Mouse (Mus musculus) heart, postnatal 0 days (tissue): ENCODE results near the gene Pdzd2. TPM values are rescaled to one million over a fixed set of nuclear protein-coding genes. Genes with fewer than 3 reads are reported as not detected.

ENCODE experiments used
- ATAC-seq: fragments of 200-750 bp; cut with Nextera tagmentation; 2 replicates; pipeline ENCODE4 v1.8.0; 2017; ENCODE audit warnings: low read depth, moderate number of reproducible peaks, moderate library complexity; ENCODE audit not compliant: insufficient read depth
- DNase-seq: peaks from one replicate; pipeline ENCODE4 v3.0.0-alpha.2; 2016; ENCODE audit warnings: low spot score
- H3K27ac ChIP-seq: fragments of 300-500 bp; sonication (generic); 2 replicates; pipeline ENCODE4 v1.5.1; 2014; ENCODE audit warnings: low read depth, mild to moderate bottlenecking
- H3K27me3 ChIP-seq: fragments of 300-500 bp; sonication (generic); 2 replicates; pipeline ENCODE4 v1.6.1; 2014; ENCODE audit warnings: low read length, mixed read lengths; ENCODE audit not compliant: control insufficient read depth, insufficient read depth
- H3K36me3 ChIP-seq: fragments of 300-500 bp; sonication (generic); replicated peaks from 2 replicates; pipeline ENCODE4 v1.6.1; 2014; ENCODE audit warnings: low read length, mixed read lengths; ENCODE audit not compliant: control insufficient read depth, insufficient read depth
- H3K4me1 ChIP-seq: fragments of 300-500 bp; sonication (generic); 2 replicates; pipeline ENCODE4 v1.6.1; 2014; ENCODE audit warnings: antibody characterized with exemption; ENCODE audit not compliant: control insufficient read depth, insufficient read depth
- H3K4me2 ChIP-seq: fragments of 300-500 bp; sonication (generic); 2 replicates; pipeline ENCODE4 v1.6.1; 2014; ENCODE audit warnings: low read depth, mild to moderate bottlenecking, low read length, moderate library complexity
- H3K4me3 ChIP-seq: fragments of 300-500 bp; sonication (generic); 2 replicates; pipeline ENCODE4 v1.5.1; 2014; ENCODE audit warnings: low read depth, low read length
- H3K9ac ChIP-seq: fragments of 300-500 bp; sonication (generic); replicated peaks from 2 replicates; pipeline ENCODE4 v1.6.1; 2014; ENCODE audit warnings: low read depth, low read length, mixed read lengths
- H3K9me3 ChIP-seq: fragments of 300-500 bp; sonication (generic); replicated peaks from 2 replicates; pipeline ENCODE4 v1.6.1; 2016; ENCODE audit warnings: low read length; ENCODE audit not compliant: control insufficient read depth
- CTCF ChIP-seq: IDR thresholded peaks from 2 replicates; pipeline ENCODE4 v1.5.1; 2016; ENCODE audit warnings: antibody characterized with exemption, control low read depth, low read depth
- EP300 ChIP-seq: IDR thresholded peaks from 2 replicates; pipeline ENCODE4 v1.6.1; 2016; ENCODE audit warnings: antibody characterized with exemption, low read depth
- WGBS: fragments of 180-500 bp; shearing (Covaris S2); extraction: QIAGEN DNeasy Blood & Tissue Kit; methylation state at CpG from one replicate; pipeline ENCODE4 v1.1.7; 2014; 5-methylcytosine and 5-hydroxymethylcytosine counted together
- polyA plus RNA-seq: library from polyadenylated mRNA; unstranded; fragments of >200 nt; fragmentation: Nextera tagmentation; extraction: Ambion mirVana; gene quantifications from 2 replicates; pipeline ENCODE4 v1.2.1, GENCODE M21; 2015
- total RNA-seq: library from RNA; depleted of rRNA; stranded (reverse); fragments of >200 nt; gene quantifications from 2 replicates; pipeline ENCODE4 v1.2.3, GENCODE M21; 2014; ENCODE audit warnings: low replicate concordance

The Pdzd2 gene
- total and polyA plus RNA-seq, 2 experiments from 2014 or later: 36.1 to 86.0 TPM

DNA sequence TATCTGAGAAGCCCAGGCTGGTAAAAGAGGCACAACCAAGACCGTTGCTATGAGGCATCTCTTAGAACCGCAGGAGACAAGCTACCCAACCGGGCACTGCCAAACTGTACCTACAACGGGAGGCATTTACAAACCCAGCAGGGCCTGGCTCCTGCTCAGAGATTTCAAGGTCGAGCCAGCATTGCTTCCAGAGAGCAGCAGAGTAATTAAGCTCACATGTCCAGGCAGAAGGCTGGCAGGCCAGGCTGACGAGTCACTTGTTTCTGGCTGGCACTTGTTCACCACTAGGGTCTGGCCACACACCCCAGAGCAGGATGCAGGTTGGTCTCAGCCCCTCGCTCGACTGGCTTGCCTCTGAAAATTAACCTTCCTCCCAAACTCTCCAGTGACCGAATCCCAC is 39.4 kb downstream of the Pdzd2 start:
- no peaks in the 10 kb centered on the region for H3K9me3 ChIP-seq
- H3K4me2 ChIP-seq: no peak overlapping the region
- no peaks in the 10 kb centered on the region for H3K36me3 ChIP-seq
- H3K4me3 ChIP-seq: no peak overlapping the region
- H3K27ac ChIP-seq: peak overlapping the region; percentile 60
- H3K9ac ChIP-seq: no peak overlapping the region
- no peaks in the 10 kb centered on the region for H3K4me1 ChIP-seq
- peak; percentile 63 for DNase-seq
- no peaks in the 10 kb centered on the region for H3K27me3 ChIP-seq
- TF ChIP-seq EP300: no peak
- no peak for TF ChIP-seq CTCF
- ATAC-seq: peak; percentile 81
- WGBS: 34% methylated on average over 9 of the region's 9 CpGs

DNA sequence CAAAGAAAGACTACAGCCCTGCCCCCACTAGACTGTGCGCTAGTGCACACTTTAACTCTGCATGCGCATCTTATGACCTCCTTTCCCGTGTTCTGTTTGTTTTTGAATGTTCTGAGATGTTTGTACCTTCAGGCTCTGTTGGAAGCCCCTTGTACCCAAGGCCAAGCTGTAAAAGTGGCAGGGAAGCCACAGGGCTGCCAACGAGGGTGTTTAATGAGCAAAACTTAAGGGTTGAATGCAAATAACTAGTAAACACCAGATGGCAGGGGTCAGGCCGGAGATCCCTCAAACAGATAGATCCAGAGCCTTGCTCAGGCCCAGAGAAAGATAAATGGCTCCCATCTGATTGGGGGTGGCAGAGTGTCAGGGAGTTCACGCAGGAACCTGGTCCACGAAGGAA is 42.0 kb downstream of the Pdzd2 start:
- TF ChIP-seq EP300 (no peak), CTCF (no peak)
- H3K9me3 ChIP-seq: no peaks in the 10 kb centered on the region
- no peak overlapping the region for H3K4me2 ChIP-seq
- H3K27me3 ChIP-seq: no peaks in the 10 kb centered on the region
- no peaks in the 10 kb centered on the region for H3K4me1 ChIP-seq
- H3K36me3 ChIP-seq: no peaks in the 10 kb centered on the region
- no peak overlapping the region for H3K4me3 ChIP-seq
- DNase-seq (no peak), ATAC-seq (no peak)
- WGBS: 84% methylated on average over 7 of the region's 7 CpGs
- H3K9ac ChIP-seq: no peak overlapping the region
- no peak overlapping the region for H3K27ac ChIP-seq

- Histone ChIP-seq H3K27me3 (no peaks in the 10 kb centered on the region), H3K9ac (no peak overlapping the region), H3K9me3 (no peaks in the 10 kb centered on the region), H3K4me1 (no peaks in the 10 kb centered on the region), H3K36me3 (no peaks in the 10 kb centered on the region), H3K27ac (no peak overlapping the region), H3K4me2 (no peak overlapping the region), H3K4me3 (no peak overlapping the region)
- no peak for TF ChIP-seq CTCF
- TF ChIP-seq EP300: no peak
- no peak for ATAC-seq
- DNase-seq: no peak
- 74% methylated on average over 8 of the region's 8 CpGs for WGBS
Observed at GRCm38 (mm10) chr15:12696889-12697288, 42.8 kb downstream of the Pdzd2 start.

GRCm38 (mm10) chr15:12689716-12690381 is 49.9 kb downstream of the Pdzd2 start:
- no peak overlapping the region for H3K27ac ChIP-seq
- 69% methylated on average over 7 of the region's 7 CpGs for WGBS
- no peak overlapping the region for H3K4me2 ChIP-seq
- no peaks in the 10 kb centered on the region for H3K27me3 ChIP-seq
- 0 out of 2 replicates have a peak, but pooled peaks cover 3% of the 10 kb centered on the region for H3K36me3 ChIP-seq
- H3K4me3 ChIP-seq: no peak overlapping the region
- H3K9me3 ChIP-seq: no peaks in the 10 kb centered on the region
- TF ChIP-seq CTCF (peak; percentile 49), EP300 (no peak)
- no peaks in the 10 kb centered on the region for H3K4me1 ChIP-seq
- ATAC-seq (no peak), DNase-seq (no peak)
- H3K9ac ChIP-seq: no peak overlapping the region

DNA sequence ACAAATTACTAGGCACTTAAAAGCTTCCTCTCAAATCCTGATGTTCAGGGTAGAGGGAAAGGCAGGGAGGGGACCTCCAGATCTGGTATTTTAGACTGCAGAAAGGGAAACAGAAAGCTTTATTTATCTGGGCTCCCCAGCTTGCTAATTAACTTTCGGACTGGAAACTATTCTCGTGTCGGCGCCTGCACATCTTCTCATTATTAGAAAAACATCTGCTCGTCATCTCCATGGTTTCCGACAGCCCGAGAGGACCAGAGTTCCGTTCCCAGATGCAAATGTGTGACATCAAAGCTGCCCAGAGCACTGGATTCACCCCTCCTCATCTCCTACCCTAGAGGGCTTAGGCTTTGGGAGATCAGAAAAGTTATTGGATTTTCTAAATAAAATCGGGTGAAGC is 57.2 kb downstream of the Pdzd2 start:
- Histone ChIP-seq H3K4me3 (no peak overlapping the region), H3K36me3 (0 out of 2 replicates have a peak, but pooled peaks cover 5% of the 10 kb centered on the region), H3K27me3 (no peaks in the 10 kb centered on the region), H3K9ac (no peak overlapping the region), H3K4me1 (peaks cover 10% of the 10 kb centered on the region; the same call in 1 of the 2 replicates), H3K4me2 (no peak overlapping the region), H3K27ac (no peak overlapping the region; the same call in 1 of the 2 replicates), H3K9me3 (no peaks in the 10 kb centered on the region)
- no peak for ATAC-seq
- WGBS: 61% methylated on average over 9 of the region's 9 CpGs
- DNase-seq: no peak
- no peak for TF ChIP-seq CTCF
- no peak for TF ChIP-seq EP300

DNA sequence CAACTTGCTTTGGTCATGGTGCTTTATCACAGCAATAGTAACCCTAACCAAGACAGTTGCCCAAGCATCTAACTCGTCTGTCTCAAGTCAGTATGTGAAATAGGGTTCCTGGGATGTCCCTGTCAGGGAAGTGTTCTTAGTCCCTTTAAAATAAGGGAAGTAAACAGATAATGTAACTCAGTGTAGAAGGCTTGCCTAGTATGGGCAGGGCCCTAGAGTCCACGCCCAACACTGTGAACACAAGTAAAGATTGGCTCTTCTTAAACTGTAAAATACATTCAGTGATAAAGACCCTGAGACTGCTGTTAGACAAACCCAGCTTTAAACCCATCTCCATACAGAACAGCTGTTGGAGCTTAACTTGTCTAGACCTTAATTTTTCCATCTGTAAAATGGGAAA is 57.8 kb downstream of the Pdzd2 start:
- no peak for ATAC-seq
- 90% methylated on average over 2 of the region's 2 CpGs for WGBS

More for the DNA sequence above, 57.8 kb downstream of the Pdzd2 start:
- Histone ChIP-seq H3K9me3 (no peaks in the 10 kb centered on the region), H3K4me3 (no peak overlapping the region), H3K36me3 (0 out of 2 replicates have a peak, but pooled peaks cover 8% of the 10 kb centered on the region), H3K4me2 (no peak overlapping the region), H3K4me1 (peaks cover 10% of the 10 kb centered on the region; the same call in 1 of the 2 replicates), H3K27ac (no peak overlapping the region), H3K27me3 (no peaks in the 10 kb centered on the region), H3K9ac (no peak overlapping the region)
- no peak for DNase-seq
- TF ChIP-seq EP300: no peak
- no peak for TF ChIP-seq CTCF
